ENCODE assay signal across 9 mouse cellular contexts in genomic region chr19:10710088-10710511, GRCm38 (mm10). TPM values are rescaled to one million over a fixed set of nuclear protein-coding genes. Genes with fewer than 3 reads are reported as not detected.
DNase-seq lines count a peak whose midpoint lies in the region; ATAC-seq lines count a peak whose summit lies in the region.
"Had no signal": no experiment of that assay in that cellular context is flagged by ENCODE, and none has a peak within 500 bp of the region (broad histone marks: within the 10 kb centered on the region; RNA-seq: fewer than 3 reads in every experiment).

No protein-coding gene starts in this region.

- intact Hi-C loops in heart, postnatal 25 days (cut with DNase I): loop anchor here (2.0 kb wide), 1 partner anchor 169 kb away; no protein-coding TSS in a partner anchor

- H3K4me2 ChIP-seq in intestine, embryonic 14.5 days (ENCODE audit: low read length): no peak overlapping the region

- H3K9ac ChIP-seq in intestine, embryonic 14.5 days (ENCODE audit: low read length): no peak overlapping the region

- WGBS in intestine, embryonic 14.5 days: 81% methylated on average over 9 of the region's 9 CpGs
- 85% methylated on average over 9 of the region's 9 CpGs for WGBS in midbrain, embryonic 10.5 days

- ATAC-seq in intestine, embryonic 14.5 days (replicated peaks; ENCODE audit: low FRiP score, low TSS enrichment, low read depth): 0 out of 2 replicates have a peak, but pooled peaks have one; percentile 21

- no peaks in the 10 kb centered on the region; the same call in 1 of the 2 replicates for H3K4me1 ChIP-seq in intestine, embryonic 14.5 days (replicated peaks; ENCODE audit: control insufficient read depth, insufficient read depth, low read length)
- peaks cover 18% of the 10 kb centered on the region for H3K4me1 ChIP-seq in midbrain, embryonic 10.5 days

- no peaks in the 10 kb centered on the region for H3K27me3 ChIP-seq in intestine, embryonic 14.5 days (replicated peaks; ENCODE audit: control insufficient read depth, insufficient read depth, low read length)
- H3K27me3 ChIP-seq in midbrain, embryonic 10.5 days (ENCODE audit: low read depth, poor library complexity, severe bottlenecking): no peaks in the 10 kb centered on the region

- no peak overlapping the region for H3K4me3 ChIP-seq in intestine, embryonic 14.5 days (ENCODE audit: low read depth, low read length)
- no peak overlapping the region for H3K4me3 ChIP-seq in midbrain, embryonic 10.5 days

- peaks cover 63% of the 10 kb centered on the region for H3K36me3 ChIP-seq in intestine, embryonic 14.5 days (ENCODE audit: control insufficient read depth, insufficient read depth, low read length)
- peaks cover 77% of the 10 kb centered on the region for H3K36me3 ChIP-seq in midbrain, embryonic 10.5 days

- peak; percentile 93 for DNase-seq in heart, adult 11 months
- DNase-seq in heart, postnatal 25 days (ENCODE audit: low spot score): no peak
- peak; percentile 62 for DNase-seq in embryo, embryonic 10.5 days (ENCODE audit: low spot score)
- DNase-seq in gastrocnemius, postnatal 10 days: peak; percentile 65
- peak; percentile 68 for DNase-seq in intestine, embryonic 14.5 days (ENCODE audit: low spot score)
- peak; percentile 54 to 64 for DNase-seq in left cerebral cortex, adult 8-10 months (ENCODE audit: low spot score in 2 of 2)
- DNase-seq in midbrain, embryonic 10.5 days (ENCODE audit: low spot score): peak; percentile 41
- DNase-seq in spleen, adult 12 weeks (ENCODE audit: low spot score): peak; percentile 39

- no peak overlapping the region for H3K27ac ChIP-seq in intestine, embryonic 14.5 days (ENCODE audit: low read depth)
- peak overlapping the region; percentile 65 for H3K27ac ChIP-seq in midbrain, embryonic 10.5 days (replicated peaks)

- no peaks in the 10 kb centered on the region for H3K9me3 ChIP-seq in intestine, embryonic 14.5 days (ENCODE audit: control insufficient read depth, low read length)
- H3K9me3 ChIP-seq in midbrain, embryonic 10.5 days (replicated peaks): no peaks in the 10 kb centered on the region

RNA-seq across cellular contexts. Expression of gene Vps37c, which starts 21.6 kb away (rescaled TPM):
- total RNA-seq in heart, postnatal 25 days (2021): 10 to 100 TPM; 21.1 to 21.8 TPM
- 10 to 100 TPM; 17.3 to 23.1 TPM for total RNA-seq in gastrocnemius, postnatal 10 days (2021)
- 27.8 and 31.1 TPM in 2 replicates for polyA plus RNA-seq in intestine, embryonic 14.5 days (2014; fragmentation: Nextera tagmentation; extraction: Ambion mirVana)
- 10 to 100 TPM; 17.8 to 23.9 (median 20.9) TPM for total RNA-seq in left cerebral cortex, adult 8-10 months (2022)
- polyA plus RNA-seq in midbrain, embryonic 10.5 days (2016; fragmentation: Nextera tagmentation; extraction: Ambion mirVana): 33.8 and 36.0 TPM in 2 replicates

RNA-seq across cellular contexts. Expression of gene Cd5, which starts 28.7 kb away (rescaled TPM):
- under 1 TPM; 0.34 to 0.48 TPM for total RNA-seq in heart, postnatal 25 days (2021)
- total RNA-seq in gastrocnemius, postnatal 10 days (2021): under 1 TPM in 1 of 2 experiments, not detected in 1; 0.25 TPM
- polyA plus RNA-seq in intestine, embryonic 14.5 days (2014; fragmentation: Nextera tagmentation; extraction: Ambion mirVana): 0.08 TPM in 1 of 2 replicates, not detected in the other
- under 1 TPM; 0.13 to 0.51 (median 0.43) TPM for total RNA-seq in left cerebral cortex, adult 8-10 months (2022)
- polyA plus RNA-seq in midbrain, embryonic 10.5 days (2016; fragmentation: Nextera tagmentation; extraction: Ambion mirVana): not detected in 2 replicates
- total RNA-seq: ES-E14 had no signal

RNA-seq across cellular contexts. Expression of gene Pga5, which starts 32.2 kb away (rescaled TPM):
- total RNA-seq in heart, postnatal 25 days (2021): not detected
- total RNA-seq in gastrocnemius, postnatal 10 days (2021): not detected
- polyA plus RNA-seq in intestine, embryonic 14.5 days (2014; fragmentation: Nextera tagmentation; extraction: Ambion mirVana): 0.34 TPM in 1 of 2 replicates, not detected in the other
- not detected for total RNA-seq in left cerebral cortex, adult 8-10 months (2022)
- not detected in 2 replicates for polyA plus RNA-seq in midbrain, embryonic 10.5 days (2016; fragmentation: Nextera tagmentation; extraction: Ambion mirVana)
